Mouse (Mus musculus): Measurements from ENCODE around the gene Dnase1l3. TPM values are rescaled to one million over a fixed set of nuclear protein-coding genes. Genes with fewer than 3 reads are reported as not detected.

Gene Dnase1l3
- total RNA-seq, 2 experiments from 2014 or later, result not detected

DNA sequence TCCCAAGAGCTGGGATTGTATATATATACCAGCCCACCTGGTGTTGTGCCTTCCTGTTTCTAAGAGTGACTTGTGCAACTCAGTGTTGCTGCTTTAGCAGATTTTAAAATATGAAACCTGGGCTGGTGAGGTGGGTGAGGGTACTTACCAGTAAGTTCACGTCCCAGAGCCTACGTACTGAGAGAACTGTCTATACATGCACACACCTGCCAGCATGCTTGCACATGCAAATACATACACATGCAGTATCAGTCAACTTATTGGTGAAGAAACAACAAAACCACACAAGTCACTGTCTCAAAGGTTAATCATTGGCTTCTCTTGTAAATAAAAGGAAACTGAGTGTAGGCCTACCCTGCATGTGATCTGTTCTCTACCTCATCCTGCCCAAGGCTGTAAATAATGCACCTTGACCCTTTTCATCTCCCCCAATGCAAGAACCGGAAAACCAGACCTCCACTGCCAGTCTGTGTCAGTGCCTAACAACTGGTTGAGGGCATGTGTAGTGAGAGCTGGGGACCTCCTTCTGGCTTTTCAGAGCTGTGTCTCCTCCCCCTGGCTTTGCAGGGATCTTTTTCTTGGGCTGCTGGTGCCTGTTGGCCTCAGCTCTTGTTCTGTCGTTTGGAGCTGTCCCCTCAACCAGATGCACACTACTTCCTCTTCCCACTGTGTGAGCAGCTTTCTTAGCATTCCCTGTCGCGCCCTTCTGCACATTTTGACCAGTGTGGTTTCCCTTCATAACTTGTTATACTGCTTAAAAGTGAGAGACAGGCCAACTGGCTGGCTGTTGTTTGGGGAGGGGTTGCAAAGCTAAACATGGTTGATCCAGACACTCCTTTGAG, 76.0 kb downstream of the Dnase1l3 start:
- intact Hi-C loops (cut with DNase I), result no loop called here
- DNase-seq (ENCODE audit: extremely low spot score in 1 of 2, low spot score in 2 of 2), result no peak

Other genes with a start within 250 kb of the Dnase1l3 start
- not detected for gene Gm26661, start 203.0 kb downstream of the Dnase1l3 start, total RNA-seq (2021)
- 10 to 100 TPM; 48.7 to 48.9 TPM for gene Flnb, start 176.6 kb downstream of the Dnase1l3 start, total RNA-seq (2021)
- gene Gm45521, start 37.3 kb downstream of the Dnase1l3 start, total RNA-seq (2021), result under 1 TPM in 1 of 2 experiments, not detected in 1; 0.57 TPM
- 10 to 100 TPM; 51.8 to 52.3 TPM for gene Abhd6, start 8.3 kb upstream of the Dnase1l3 start, total RNA-seq (2021)
- 10 to 100 TPM; 22.2 to 28.3 TPM for gene Rpp14, start 85.8 kb upstream of the Dnase1l3 start, total RNA-seq (2021)
- gene Pxk, start 103.6 kb upstream of the Dnase1l3 start, total RNA-seq (2021), result 10 to 100 TPM; 27.4 to 29.6 TPM
- 100 to 1,000 TPM; 172 to 184 TPM for gene Pdhb, start 178.5 kb upstream of the Dnase1l3 start, total RNA-seq (2021)
- 10 to 100 TPM; 27.9 to 30.0 TPM for gene Kctd6, start 219.6 kb upstream of the Dnase1l3 start, total RNA-seq (2021)

All from left cerebral cortex, postnatal 10 days (tissue).